Mouse (Mus musculus) CH12.LX (cell line): ENCODE measurements around the gene Ugt1a8. TPM values are rescaled to one million over a fixed set of nuclear protein-coding genes. Genes with fewer than 3 reads are reported as not detected.

ENCODE experiments used
- DNase-seq: peaks from one replicate; pipeline ENCODE4 v3.0.0-alpha.2; 2013; ENCODE audit errors: extremely low read depth
- H3K27ac ChIP-seq: 2 replicates; pipeline ENCODE4 v1.5.1; 2012; ENCODE audit warnings: low read depth, mild to moderate bottlenecking, control low read depth, moderate library complexity; ENCODE audit not compliant: insufficient read depth
- H3K27me3 ChIP-seq: replicated peaks from 2 replicates; pipeline ENCODE3; 2012; ENCODE audit warnings: inconsistent platforms
- H3K36me3 ChIP-seq, 2 experiments: replicated peaks in 1 of 2; 2 replicates each; pipeline versions ENCODE3 to v1.6.1; 2012; ENCODE audit warnings: inconsistent platforms in 1 of 2, low read length in 1 of 2, mild to moderate bottlenecking in 1 of 2, mixed read lengths in 1 of 2, moderate library complexity in 1 of 2; ENCODE audit not compliant: control insufficient read depth in 1 of 2, insufficient read depth in 1 of 2
- H3K4me1 ChIP-seq, 2 experiments: 2 replicates each; pipeline ENCODE4 v1.6.1; 2012; ENCODE audit warnings: inconsistent platforms in 1 of 2, moderate library complexity in 1 of 2; ENCODE audit not compliant: insufficient read depth in 2 of 2, control insufficient read depth in 1 of 2
- H3K4me2 ChIP-seq: 2 replicates; pipeline ENCODE4 v1.6.1; 2012; ENCODE audit warnings: low read depth, mild to moderate bottlenecking, control low read depth; ENCODE audit not compliant: poor library complexity, insufficient read depth, severe bottlenecking
- H3K4me3 ChIP-seq, 3 experiments: fragments of 150-350 bp in 1 of 3; sonication (generic) in 1 of 3; replicated peaks in 1 of 3; 2 replicates each; pipeline versions ENCODE3 to v1.5.1; 2011 to 2012; ENCODE audit warnings: low read depth in 2 of 3, low read length in 2 of 3, mild to moderate bottlenecking in 2 of 3, moderate library complexity in 2 of 3, control low read depth in 1 of 3, improper control_type of control experiment in 1 of 3, inconsistent platforms in 1 of 3, mixed read lengths in 1 of 3; ENCODE audit not compliant: poor library complexity in 1 of 3
- H3K79me2 ChIP-seq: replicated peaks from 2 replicates; pipeline ENCODE4 v1.6.1; 2012; ENCODE audit warnings: mild to moderate bottlenecking, moderate library complexity; ENCODE audit not compliant: control insufficient read depth, poor library complexity, insufficient read depth, severe bottlenecking; ENCODE audit errors: extremely low read depth
- H3K9ac ChIP-seq: 2 replicates; pipeline ENCODE4 v1.6.1; 2012; ENCODE audit warnings: low read depth, mild to moderate bottlenecking, control low read depth, moderate library complexity; ENCODE audit not compliant: insufficient read depth
- H3K9me3 ChIP-seq: replicated peaks from 2 replicates; pipeline ENCODE3; 2012; ENCODE audit warnings: low read length, inconsistent platforms, mixed read lengths
- BHLHE40 ChIP-seq: IDR thresholded peaks from 2 replicates; pipeline ENCODE4 v1.6.1; 2011; ENCODE audit warnings: mild to moderate bottlenecking, low read depth, low read length, improper control_type of control experiment
- CHD1 ChIP-seq: IDR thresholded peaks from 2 replicates; pipeline ENCODE4 v1.6.1; 2012; ENCODE audit warnings: low read depth, low read length, improper control_type of control experiment, inconsistent platforms
- CTCF ChIP-seq, 2 experiments: IDR thresholded peaks in 1 of 2; conservative IDR thresholded peaks in 1 of 2; 2 replicates each; pipeline ENCODE4 v1.5.1; 2011 to 2012; ENCODE audit warnings: low read depth in 2 of 2, low read length in 2 of 2, improper control_type of control experiment in 1 of 2, inconsistent platforms in 1 of 2, mild to moderate bottlenecking in 1 of 2, moderate library complexity in 1 of 2
- ELF1 ChIP-seq: IDR thresholded peaks from 2 replicates; pipeline ENCODE4 v1.6.1; 2014; ENCODE audit warnings: low read depth, mild to moderate bottlenecking, inconsistent platforms, low read length, improper control_type of control experiment
- EP300 ChIP-seq: IDR thresholded peaks from 2 replicates; pipeline ENCODE4 v1.6.1; 2011; ENCODE audit warnings: low read length, improper control_type of control experiment
- ETS1 ChIP-seq: conservative IDR thresholded peaks from 2 replicates; pipeline ENCODE4 v1.6.1; 2012; ENCODE audit warnings: low read depth, mild to moderate bottlenecking, inconsistent platforms, low read length, improper control_type of control experiment, moderate library complexity
- HCFC1 ChIP-seq: IDR thresholded peaks from 2 replicates; pipeline ENCODE4 v1.6.1; 2012; ENCODE audit warnings: low read depth, mild to moderate bottlenecking, inconsistent platforms, low read length, improper control_type of control experiment
- JUN ChIP-seq: IDR thresholded peaks from 2 replicates; pipeline ENCODE4 v1.6.1; 2011; ENCODE audit warnings: low read depth, mild to moderate bottlenecking, low read length, improper control_type of control experiment, moderate library complexity; ENCODE audit not compliant: insufficient read depth
- KAT2A ChIP-seq: IDR thresholded peaks from 2 replicates; pipeline ENCODE4 v1.6.1; 2012; ENCODE audit warnings: low read length, improper control_type of control experiment, inconsistent platforms; ENCODE audit not compliant: insufficient replicate concordance
- MAX ChIP-seq: IDR thresholded peaks from 2 replicates; pipeline ENCODE4 v1.6.1; 2011; ENCODE audit warnings: low read length, improper control_type of control experiment
- MAZ ChIP-seq: IDR thresholded peaks from 2 replicates; pipeline ENCODE4 v1.6.1; 2012; ENCODE audit warnings: low read depth, mild to moderate bottlenecking, inconsistent platforms, low read length, improper control_type of control experiment, moderate library complexity
- MXI1 ChIP-seq: IDR thresholded peaks from 2 replicates; pipeline ENCODE4 v1.6.1; 2011; ENCODE audit warnings: mild to moderate bottlenecking, low read depth, low read length, improper control_type of control experiment
- MYC ChIP-seq: IDR thresholded peaks from 2 replicates; pipeline ENCODE4 v1.6.1; 2011; ENCODE audit warnings: low read depth, mild to moderate bottlenecking, improper control_type of control experiment, low read length
- PAX5 ChIP-seq: IDR thresholded peaks from 2 replicates; pipeline ENCODE4 v1.6.1; 2012; ENCODE audit warnings: low read length, inconsistent platforms, mixed read lengths
- POLR2A ChIP-seq: IDR thresholded peaks from 2 replicates; pipeline ENCODE4 v1.6.1; 2011; ENCODE audit warnings: low read depth, mild to moderate bottlenecking, improper control_type of control experiment, low read length
- POLR2AphosphoS2 ChIP-seq: IDR thresholded peaks from 2 replicates; pipeline ENCODE4 v1.6.1; 2011; ENCODE audit warnings: low read depth, low read length, improper control_type of control experiment
- SIN3A ChIP-seq: IDR thresholded peaks from 2 replicates; pipeline ENCODE4 v1.6.1; 2012; ENCODE audit warnings: low read length, improper control_type of control experiment, inconsistent platforms
- SMC3 ChIP-seq: IDR thresholded peaks from 2 replicates; pipeline ENCODE4 v1.6.1; 2011; ENCODE audit warnings: low read depth, low read length, improper control_type of control experiment
- TCF12 ChIP-seq: IDR thresholded peaks from 2 replicates; pipeline ENCODE4 v1.6.1; 2014; ENCODE audit warnings: low read depth, mild to moderate bottlenecking, inconsistent platforms, low read length, improper control_type of control experiment
- UBTF ChIP-seq: IDR thresholded peaks from 2 replicates; pipeline ENCODE4 v1.6.1; 2012; ENCODE audit warnings: low read depth, mild to moderate bottlenecking, inconsistent platforms, low read length, improper control_type of control experiment, moderate library complexity
- ZC3H11A ChIP-seq: IDR thresholded peaks from 2 replicates; pipeline ENCODE4 v1.6.1; 2012; ENCODE audit warnings: low read depth, mild to moderate bottlenecking, inconsistent platforms, low read length, improper control_type of control experiment
- ZNF384 ChIP-seq: IDR thresholded peaks from 2 replicates; pipeline ENCODE4 v1.6.1; 2012; ENCODE audit warnings: low read depth, low read length, improper control_type of control experiment, inconsistent platforms
- dilution Hi-C: fragments of 300-500 bp; cut with MboI; formaldehyde crosslinking; loops from 2 replicates; pipeline ENCODE4 v1.14.3; 2020; ENCODE audit warnings: low sequenced_read_pairs; ENCODE audit not compliant: extremely low pct_unique_long_range_greater_than_20kb, extremely low pct_ligation_motif_present
- in situ Hi-C: fragments of 300-500 bp; cut with MboI; formaldehyde crosslinking; loops from 3 replicates; pipeline ENCODE4 v1.14.3; 2019; ENCODE audit warnings: low sequenced_read_pairs, low pct_ligation_motif_present, low pct_unique_long_range_greater_than_20kb, mixed read lengths
- polyA plus RNA-seq: library from polyadenylated mRNA; unstranded; fragments of >175 nt; gene quantifications from 2 replicates; pipeline ENCODE4 v1.2.1, GENCODE M21; 2012; ENCODE audit warnings: low read depth; ENCODE audit not compliant: insufficient read length
- total RNA-seq, 2 experiments: library from RNA; depleted of rRNA; stranded (reverse); fragments of 300-350 nt in 1 of 2; fragments of >200 nt in 1 of 2; gene quantifications; 2 replicates each; pipeline ENCODE4 v1.2.3; 2012 to 2014

Ugt1a8 gene
- total and polyA plus RNA-seq, 3 experiments, result not detected

DNA sequence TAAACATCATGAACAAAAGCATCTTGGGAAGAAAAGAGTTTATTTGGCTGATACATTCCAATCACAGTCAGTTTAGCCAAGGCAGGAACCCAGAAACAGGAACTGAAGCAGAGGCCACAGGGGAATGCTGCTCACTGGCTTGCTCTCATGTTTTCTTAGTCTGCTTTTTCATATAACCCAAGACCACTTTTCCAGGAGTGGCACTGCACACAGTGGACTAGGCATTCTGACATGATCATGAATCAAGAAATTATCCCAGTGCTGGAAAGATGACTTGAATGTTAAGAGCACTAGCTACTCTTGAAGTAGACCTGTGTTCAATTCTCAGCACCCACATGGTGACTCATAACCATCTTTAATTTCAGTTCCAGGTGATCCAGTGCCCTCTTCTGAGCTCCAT lies 138.1 kb downstream of the Ugt1a8 start:
- no peak for DNase-seq
- in situ Hi-C loops (no loop called here), dilution Hi-C loops (no loop called here)
- 0 out of 2 replicates have a peak, but pooled peaks have one; percentile 24 for TF ChIP-seq KAT2A
- TF ChIP-seq POLR2AphosphoS2, result no peak
- TF ChIP-seq SIN3A, result no peak
- no peak for TF ChIP-seq UBTF
- TF ChIP-seq MAZ, result no peak
- no peak for TF ChIP-seq ZNF384
- no peak for TF ChIP-seq ELF1
- no peak overlapping the region for H3K9ac ChIP-seq
- H3K4me2 ChIP-seq, result no peak overlapping the region
- 0 out of 4 replicates have a peak, but pooled peaks cover 0 to 3% of the 10 kb centered on the region in 2 experiments for H3K4me1 ChIP-seq
- no peak overlapping the region for H3K4me3 ChIP-seq
- H3K27ac ChIP-seq, result no peak overlapping the region
- peaks cover 57% of the 10 kb centered on the region for H3K9me3 ChIP-seq
- H3K36me3 ChIP-seq, result no peaks in the 10 kb centered on the region
- H3K27me3 ChIP-seq, result no peaks in the 10 kb centered on the region
- H3K79me2 ChIP-seq, result no peaks in the 10 kb centered on the region

DNA sequence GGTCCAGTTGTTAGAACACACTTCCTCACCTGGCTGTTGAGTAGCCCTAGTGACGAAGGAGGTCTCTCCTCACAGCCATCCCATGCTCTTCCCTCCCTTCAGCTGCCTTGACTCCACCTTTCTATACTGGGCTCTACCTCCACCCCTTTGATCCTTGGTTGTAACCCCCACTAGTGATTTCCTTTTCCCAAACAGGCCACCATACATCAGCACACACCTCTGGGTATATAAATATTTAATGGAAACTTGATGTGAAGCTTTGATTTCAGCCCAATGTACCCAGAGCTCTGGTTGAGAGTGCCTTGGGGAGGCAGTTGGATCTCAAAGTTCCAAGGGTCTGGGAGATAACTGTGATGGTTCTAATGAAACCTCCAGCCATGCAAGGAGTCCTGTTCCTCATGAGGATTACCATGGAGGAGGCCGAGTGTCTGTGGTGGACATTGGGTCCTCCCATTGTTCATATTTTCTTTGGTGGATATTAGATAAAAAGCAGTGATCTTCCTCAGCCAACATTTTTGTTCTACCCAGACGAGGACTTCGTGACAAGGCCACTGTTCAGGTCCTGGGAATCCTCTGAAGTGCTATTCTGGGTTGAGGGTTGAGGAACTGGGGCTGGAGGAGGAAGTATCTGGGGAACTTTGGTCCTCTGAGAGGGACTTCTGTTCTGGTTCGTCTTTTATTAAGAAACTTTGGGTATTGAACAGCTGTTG lies 139.2 kb downstream of the Ugt1a8 start, which contains the start of gene Mroh2a:
TSS of gene Mroh2a (plus strand) at position 317 of the 710 bp plus-strand sequence.
- no peak within 1 kb of the TSS for H3K27ac ChIP-seq
- in situ Hi-C loops, result no loop called here
- H3K4me1 ChIP-seq, result 0 out of 4 replicates have a peak, but pooled peaks cover 0 to 3% of the 10 kb centered on the region in 2 experiments
- H3K79me2 ChIP-seq, result no peaks in the 10 kb centered on the region
- H3K27me3 ChIP-seq, result no peaks in the 10 kb centered on the region
- dilution Hi-C loops, result no loop called here
- H3K36me3 ChIP-seq, result no peaks in the 10 kb centered on the region
- H3K9me3 ChIP-seq, result peaks cover 58% of the 10 kb centered on the region
- no peak for DNase-seq
- no peak within 1 kb of the TSS for H3K4me3 ChIP-seq
- TF ChIP-seq TCF12 (no peak), JUN (no peak), UBTF (no peak), EP300 (no peak), SMC3 (no peak), MXI1 (no peak), CTCF (conservative IDR thresholded peaks at IDR 0.05 in 1 of 2, IDR thresholded peaks at IDR 0.05 in 1 of 2; ENCODE audit: low read depth in 2 of 2, low read length in 2 of 2) (no peak), MAX (no peak), BHLHE40 (no peak), MYC (no peak), HCFC1 (no peak), POLR2A (no peak), PAX5 (no peak), SIN3A (no peak), KAT2A (no peak), CHD1 (no peak), ZC3H11A (no peak), ETS1 (no peak)
- H3K4me2 ChIP-seq, result no peak within 1 kb of the TSS
- H3K9ac ChIP-seq, result no peak within 1 kb of the TSS
